Mouse (Mus musculus) spleen, adult 2 months (tissue): Measurements from ENCODE around the gene Atad2b.

Experiments used
- CTCF ChIP-seq: fragments of 200-500 bp; IDR thresholded peaks from 2 replicates; pipeline ENCODE4 v1.5.1; 2011; ENCODE audit warnings: mild to moderate bottlenecking, inconsistent platforms; ENCODE audit not compliant: insufficient read depth, insufficient read length, insufficient replicate concordance; ENCODE audit errors: extremely low read depth
- POLR2A ChIP-seq: fragments of 200-500 bp; IDR thresholded peaks from 2 replicates; pipeline ENCODE4 v1.6.1; 2011; ENCODE audit warnings: low read depth, low read length, inconsistent platforms

- TF ChIP-seq CTCF (no peak), POLR2A (no peak)
These were observed 36.0 kb downstream of the Atad2b start for GRCm38 (mm10) chr12:4953156-4953555.
